Mouse (Mus musculus) gastrocnemius, adult 8-10 months (tissue): ENCODE data around the gene Calhm2. TPM values are rescaled to one million over a fixed set of nuclear protein-coding genes. Genes with fewer than 3 reads are reported as not detected.
A peak's percentile ranks its signal among the peaks of the same experiment; 100 is the strongest.

ENCODE experiments used
- DNase-seq, 2 experiments: peaks; one replicate each; pipeline ENCODE4 v3.0.0; 2022; ENCODE audit warnings: low spot score in 2 of 2
- total RNA-seq, 4 experiments: library from RNA; stranded (reverse); gene quantifications; 2 replicates each; pipeline ENCODE4 v1.2.4; 2022

Gene Calhm2
- 1 to 10 TPM in 3 of 4 experiments, under 1 TPM in 1; 0.70 to 1.3 (median 1.1) TPM for total RNA-seq

DNA sequence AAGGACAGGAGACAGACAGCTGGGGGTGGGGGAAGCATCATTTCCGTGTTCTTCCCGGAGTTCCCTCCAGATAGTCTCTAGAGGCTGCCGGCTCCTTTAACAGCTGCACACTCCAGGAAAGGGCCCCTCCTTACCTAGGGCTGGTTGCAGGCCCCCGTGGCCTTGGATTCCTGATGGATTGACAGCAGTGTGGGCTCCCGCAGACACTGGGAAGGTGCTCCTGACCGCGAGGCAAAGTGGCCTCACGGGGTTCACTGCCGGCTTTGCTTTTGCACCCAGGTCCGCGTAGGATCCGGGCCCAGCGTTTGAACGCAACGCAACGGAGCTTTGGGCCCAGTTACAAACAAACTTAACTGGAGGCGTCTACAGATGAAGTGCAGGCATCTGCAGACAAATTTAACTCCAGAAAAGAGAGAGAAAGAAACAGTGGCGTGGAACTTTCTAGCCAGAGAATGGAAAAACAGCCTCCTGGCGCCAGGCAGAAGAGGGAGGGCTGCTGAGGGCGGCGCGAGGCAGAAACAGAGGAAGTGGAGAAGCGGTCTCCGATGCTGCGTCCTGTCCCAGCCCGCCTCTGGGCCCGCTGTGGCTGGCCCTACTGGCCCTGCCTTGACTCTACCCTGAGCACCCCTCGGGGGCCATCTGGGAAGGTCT lies at the start of gene Calhm2:
Gene Calhm2, minus strand, starts transcription at position 524 of the 651 bp plus-strand sequence.
- peak in 1 of 2 experiments; percentile 36 for DNase-seq

DNA sequence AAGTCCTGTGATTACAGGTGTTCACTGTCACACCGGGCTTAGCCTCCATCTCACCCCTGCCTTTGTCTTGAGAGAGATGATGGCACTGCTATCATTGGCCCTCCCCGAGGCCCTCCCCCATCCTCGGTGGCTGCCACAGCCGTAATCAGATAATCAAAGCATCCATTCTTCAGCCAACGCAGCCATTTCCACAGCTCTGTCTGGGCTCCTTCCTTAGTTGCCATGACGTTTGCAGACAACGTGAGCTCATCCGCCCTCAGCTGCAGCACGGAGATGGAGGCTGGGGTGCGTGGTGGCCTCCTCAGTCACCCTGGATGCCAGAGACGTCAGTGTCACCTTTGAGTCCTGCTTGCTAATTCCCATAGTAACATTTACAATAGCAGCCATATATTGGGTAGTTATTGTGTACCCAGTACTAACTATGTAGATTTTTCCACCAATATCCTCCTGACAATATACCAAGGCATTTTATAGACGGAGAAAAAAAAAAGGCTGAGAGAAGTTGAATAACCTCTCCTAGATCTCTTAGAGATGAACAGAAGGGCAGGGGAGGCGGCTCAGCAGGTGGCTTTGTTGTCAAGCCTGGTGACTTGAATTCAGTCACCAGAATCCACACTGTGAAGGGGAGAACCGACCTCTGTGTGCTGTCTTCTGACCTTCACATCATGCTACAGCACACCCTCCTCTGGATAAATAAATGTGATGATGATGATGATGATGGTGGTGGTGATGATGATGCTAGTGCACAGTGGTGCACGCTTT lies 48.6 kb upstream of the Calhm2 start:
- no peak for DNase-seq

DNA sequence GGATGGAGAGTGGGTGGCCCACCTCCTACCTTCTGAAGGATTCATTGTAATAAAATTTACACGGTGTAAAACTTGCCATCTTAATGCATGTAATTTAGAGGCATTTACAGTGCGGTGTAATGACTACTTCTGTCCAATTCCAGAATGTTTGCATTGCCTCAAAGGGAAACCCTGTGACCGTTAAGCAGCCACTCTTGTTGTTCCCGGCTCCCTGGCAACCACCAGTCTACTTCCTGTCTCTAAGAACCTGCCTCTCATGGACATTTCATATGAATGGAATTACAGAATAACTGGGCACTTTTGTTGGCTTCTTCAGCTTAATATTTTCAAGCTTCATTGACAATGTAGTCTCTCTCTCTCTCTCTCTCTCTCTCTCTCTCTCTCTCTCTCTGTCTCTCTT lies 46.6 kb upstream of the Calhm2 start:
- DNase-seq = no peak

DNA sequence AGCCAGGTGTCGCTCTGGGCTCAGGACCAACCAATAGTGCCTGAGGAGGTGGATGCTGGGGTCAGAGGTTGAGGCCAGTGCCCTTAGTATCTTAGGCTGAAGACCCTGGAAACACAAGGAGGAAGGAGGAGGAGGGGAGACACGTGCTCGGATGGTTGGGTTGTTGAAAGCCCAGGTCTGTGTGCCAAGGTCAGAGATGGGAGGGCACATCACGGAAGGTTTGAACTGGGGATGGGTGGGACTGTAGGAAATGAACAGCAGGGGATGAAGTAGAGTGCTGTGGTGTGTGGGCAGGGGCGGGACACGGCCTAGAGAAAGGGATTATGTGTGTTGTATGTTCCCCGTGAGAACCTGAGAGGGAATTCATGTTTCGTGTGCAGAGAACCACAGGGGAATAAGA lies 46.1 kb upstream of the Calhm2 start:
- DNase-seq = no peak

DNA sequence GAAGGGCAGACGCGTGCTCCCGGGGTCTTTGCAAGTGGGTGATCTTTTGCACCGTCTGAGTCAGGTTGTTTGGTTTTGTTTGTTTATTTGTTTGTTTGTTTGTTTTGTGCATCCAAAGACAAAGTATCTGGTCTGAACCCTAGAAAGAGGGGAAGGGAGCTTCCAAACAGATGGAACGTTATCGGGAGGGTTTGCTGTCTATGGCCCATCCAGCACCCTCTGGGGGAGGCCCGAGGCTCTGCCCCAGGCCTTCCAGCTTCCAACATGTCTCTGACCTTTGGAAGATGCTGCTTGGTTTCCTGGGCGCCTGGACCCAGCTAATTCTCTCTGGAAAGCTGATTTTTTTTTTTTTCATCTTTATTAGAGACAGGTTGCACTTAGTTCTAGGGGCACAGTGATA lies 41.9 kb upstream of the Calhm2 start:
- no peak for DNase-seq

DNA sequence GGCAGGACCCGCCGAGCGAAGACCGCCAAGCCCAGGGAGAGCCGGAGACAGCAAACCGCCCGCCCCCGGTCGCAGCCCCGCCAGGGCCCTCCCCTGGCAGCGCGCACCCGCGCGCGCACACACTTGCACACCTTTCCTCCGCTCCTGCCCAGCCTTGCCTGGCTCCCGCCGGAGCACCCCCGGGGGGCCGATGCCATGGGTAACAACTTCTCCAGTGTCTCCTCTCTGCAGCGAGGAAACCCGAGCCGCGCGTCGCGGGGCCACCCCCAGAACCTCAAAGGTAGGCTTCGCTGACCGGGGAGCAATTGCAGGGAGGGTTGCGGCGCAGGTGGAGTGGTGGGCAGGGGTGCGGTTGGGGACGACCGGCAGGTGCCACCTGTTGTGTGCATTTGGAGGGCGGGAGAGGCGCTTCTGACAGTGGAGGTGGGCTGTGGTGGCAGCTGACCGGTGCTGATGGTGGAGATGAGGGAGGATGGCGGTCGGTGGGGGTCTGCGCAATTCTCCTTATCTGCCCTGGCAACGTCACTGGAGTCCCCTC lies 41.2 kb upstream of the Calhm2 start:
- DNase-seq = peak in 1 of 2 experiments; percentile 9

DNA sequence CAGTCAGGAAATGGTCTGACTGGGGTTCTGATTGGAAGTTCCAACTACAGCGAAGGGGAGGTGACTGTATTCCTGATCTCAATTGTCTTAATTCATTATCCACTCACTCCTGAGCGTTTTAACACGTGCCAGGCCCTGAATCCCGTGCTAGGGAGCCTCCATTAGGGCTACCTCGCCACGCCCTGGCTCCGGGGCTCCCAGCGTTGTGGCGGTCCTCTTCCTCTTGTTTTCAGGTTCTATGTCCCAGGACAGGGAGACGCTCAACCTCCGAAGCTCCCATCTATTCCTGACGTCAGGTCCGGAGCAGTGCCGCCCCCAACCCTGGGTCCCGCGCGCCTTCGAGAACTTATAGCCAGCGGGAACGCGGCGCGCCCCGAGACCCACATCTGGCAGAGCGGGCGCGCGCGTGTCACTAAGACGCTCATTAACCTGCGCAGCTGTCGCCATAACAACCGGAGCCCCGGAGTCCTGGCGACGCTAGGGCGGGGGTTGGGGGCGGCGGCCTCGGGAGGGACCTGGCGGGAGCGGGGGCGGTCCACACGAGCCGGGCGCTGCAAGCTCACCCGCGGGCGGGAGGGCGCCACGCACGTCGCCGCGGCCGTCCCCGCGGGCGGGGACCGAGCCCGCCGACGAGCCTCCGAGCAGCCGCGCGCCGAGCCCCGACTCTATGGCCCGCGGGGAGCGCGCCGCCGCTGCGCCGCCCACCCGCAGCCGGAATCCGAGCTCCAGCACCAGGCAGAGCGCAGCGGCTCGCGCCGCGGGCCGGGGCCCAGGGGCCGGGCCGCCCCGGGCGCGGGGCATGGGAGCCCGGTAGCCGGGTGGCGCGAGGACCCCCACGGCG lies 40.6 kb upstream of the Calhm2 start, which contains the start of gene Neurl1a:
Gene Neurl1a, plus strand, starts transcription at position 390 of the 841 bp plus-strand sequence.
- peak in 1 of 2 experiments; percentile 13 for DNase-seq

DNA sequence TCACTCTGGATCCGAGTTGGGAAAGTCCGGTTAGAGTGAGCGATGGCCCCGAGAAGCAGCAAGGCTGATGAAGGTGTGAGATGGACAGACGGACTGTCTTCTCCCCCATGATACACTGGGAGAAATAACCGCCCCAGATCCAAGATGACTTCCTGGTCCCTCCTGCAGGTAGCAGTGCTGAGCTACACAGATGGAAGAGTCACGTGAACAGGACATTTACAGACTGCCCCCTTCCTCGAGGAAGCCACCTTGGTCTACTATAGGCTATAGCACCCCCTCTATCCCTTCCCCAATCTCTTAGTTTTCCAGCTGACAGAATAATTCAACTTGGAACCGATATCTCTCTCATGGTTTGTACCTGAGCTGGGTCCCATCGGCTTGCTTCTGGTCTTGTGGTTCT lies 39.9 kb upstream of the Calhm2 start:
- peak in 1 of 2 experiments; percentile 13 for DNase-seq

DNA sequence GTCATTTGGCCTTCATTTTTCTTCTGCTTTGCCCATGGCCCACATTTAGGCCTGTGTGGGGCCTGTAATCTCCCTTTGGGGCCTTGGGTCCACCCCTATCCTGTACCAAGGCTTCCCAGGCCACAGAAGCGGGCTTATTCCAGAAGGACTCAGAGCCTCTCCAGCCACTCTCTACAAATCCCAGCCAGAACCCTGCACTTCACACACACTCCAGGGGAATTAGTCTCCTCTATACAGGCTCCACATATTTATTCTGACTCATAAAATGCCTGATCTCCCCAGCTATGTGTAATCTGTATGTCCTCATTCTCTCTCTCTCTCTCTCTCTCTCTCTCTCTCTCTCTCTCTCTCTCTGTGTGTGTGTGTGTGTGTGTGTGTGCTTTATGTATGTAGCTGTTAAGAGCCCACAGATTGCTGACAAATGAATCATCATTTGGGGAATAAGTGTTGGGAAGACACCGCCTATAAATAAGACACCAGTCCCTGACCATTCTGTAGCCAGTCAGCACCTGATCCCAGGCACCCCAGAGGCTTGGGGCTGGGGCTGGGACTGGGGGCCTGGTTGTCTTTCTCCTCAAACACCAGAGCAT lies 38.9 kb upstream of the Calhm2 start:
- DNase-seq = no peak

DNA sequence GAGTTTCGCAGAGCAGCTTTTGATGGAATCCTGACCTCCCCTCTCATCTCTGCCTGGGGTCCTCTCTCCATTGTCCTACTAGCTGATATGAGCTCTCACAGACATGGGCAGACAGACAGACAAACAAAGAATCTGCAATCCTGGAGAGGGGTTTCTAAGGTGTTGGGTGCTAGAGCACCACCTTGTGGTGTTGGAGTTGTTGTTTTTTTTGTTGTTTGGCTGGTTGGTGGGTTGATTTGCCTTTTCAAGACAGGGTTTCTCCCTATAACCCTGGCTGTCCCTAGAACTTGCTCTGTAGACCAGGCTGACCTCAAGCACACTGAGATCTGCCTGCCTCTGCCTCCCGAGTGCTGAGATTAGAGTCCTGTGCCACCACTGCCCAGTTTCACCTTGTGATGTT lies 37.4 kb upstream of the Calhm2 start:
- no peak for DNase-seq

DNA sequence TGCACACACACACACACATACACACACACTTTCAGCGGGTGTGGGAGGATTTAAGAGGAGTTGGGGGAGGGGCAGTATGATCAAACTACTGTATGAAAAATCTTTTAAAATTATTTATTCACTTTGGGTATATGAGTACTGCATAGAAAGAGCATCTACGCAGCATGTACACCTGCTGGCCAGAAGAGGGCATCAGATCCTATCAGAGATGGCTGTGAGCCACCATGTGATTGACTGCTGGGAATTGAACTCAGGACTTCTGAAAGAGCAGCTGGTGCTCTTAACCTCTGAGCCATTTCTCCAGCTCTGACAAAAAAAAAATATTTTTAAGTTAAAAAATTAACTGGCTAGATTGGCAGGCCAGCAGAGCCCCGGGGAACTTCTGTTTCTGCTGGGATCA lies 36.4 kb upstream of the Calhm2 start:
- DNase-seq = no peak

DNA sequence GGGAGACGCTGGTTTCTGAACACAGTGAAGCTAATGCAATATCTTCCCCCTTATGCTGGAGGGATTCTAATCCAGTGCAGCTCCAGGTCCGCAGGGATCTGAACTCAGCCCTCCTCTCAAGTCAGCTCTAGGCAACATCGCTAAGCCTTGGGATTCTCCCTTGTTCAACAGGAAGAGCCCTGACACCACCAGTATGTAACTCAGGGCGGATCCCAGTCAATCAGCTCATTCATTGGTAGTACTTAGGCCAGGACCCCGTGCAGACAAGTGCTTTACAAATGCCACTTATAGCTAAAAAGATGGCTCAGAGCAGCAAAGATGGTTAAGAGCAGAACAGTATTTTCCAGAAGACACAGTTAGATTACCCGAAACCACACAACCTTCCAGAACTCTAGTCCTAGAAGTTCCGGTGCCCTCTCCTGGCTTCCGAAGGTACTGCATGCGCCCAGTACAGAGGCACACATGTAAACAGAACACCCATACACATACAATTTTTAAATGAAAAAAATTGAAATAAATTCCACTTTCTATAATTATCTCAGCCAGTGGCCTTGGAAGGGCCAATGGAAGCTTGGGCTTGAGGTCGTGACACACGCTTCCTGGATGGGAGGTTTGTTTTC lies 30.8 kb upstream of the Calhm2 start:
- peak; percentile 73 to 75 for DNase-seq

DNA sequence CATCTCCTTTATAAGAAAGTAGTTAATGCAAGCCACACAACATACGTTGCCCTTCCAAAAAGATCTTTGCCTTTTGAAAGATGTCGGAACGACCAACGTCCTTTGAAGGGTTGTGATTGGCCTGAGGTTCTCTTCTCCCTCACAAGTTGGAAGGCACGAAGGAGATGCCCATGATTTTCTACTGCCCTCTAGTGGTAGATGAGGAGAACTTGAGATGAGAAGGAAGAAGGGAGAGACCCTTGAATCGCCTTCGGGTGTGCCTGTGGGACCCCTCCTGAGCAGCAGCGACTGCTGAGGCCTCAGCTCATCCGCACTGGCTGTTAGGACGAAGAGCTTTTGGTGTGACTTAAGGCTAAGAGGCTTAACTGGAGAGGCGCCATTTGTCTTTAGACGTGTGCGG lies 30.1 kb upstream of the Calhm2 start:
- DNase-seq = no peak

DNA sequence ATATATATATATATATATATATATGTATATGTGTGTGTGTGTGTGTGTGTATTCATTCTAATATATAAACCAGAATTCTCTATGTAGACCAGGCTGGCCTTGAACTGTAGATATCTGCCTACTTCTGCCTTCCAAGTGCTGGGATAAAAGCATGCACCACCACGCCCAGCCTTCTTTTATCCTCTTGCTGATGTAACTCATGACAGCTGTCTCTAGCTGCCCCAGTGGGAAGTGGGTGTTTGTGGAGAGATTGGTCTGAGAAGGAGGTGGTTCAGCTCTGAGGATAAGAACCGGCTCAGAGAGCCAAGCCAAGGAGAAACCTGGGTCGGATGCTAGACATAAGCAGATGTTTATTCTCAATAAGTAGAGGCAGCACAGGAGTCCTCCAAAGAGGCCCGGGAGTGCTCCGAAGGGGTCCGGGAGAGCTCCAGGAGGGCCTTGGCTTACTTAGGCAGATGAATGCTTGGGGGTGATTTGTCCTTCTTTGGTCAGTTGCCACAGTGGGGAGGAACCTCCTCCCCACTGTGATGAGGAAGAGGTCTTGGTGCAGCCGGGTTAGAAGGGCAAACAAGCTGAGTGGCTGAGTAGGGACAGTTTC lies 29.6 kb upstream of the Calhm2 start:
- no peak for DNase-seq

DNA sequence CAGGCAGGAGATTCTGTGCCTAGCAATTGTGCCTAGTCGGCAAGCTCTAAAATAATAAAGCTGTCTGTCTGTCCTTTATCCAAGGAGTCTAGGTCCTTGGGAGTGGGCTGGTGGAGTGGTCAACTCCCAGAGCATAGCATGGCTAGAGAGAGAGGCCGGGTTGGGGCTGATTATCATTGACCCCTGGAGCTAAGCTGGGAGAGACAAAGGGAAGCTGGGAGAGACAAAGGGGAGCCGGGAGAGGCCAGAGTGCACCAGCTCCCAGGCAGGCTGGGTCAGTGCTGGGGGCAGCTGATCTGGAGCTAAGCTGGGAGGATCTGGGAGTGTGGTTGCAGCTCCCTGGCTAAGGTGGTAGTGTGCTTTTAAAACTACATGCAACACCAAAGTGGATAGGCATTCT lies 28.7 kb upstream of the Calhm2 start:
- no peak for DNase-seq

DNA sequence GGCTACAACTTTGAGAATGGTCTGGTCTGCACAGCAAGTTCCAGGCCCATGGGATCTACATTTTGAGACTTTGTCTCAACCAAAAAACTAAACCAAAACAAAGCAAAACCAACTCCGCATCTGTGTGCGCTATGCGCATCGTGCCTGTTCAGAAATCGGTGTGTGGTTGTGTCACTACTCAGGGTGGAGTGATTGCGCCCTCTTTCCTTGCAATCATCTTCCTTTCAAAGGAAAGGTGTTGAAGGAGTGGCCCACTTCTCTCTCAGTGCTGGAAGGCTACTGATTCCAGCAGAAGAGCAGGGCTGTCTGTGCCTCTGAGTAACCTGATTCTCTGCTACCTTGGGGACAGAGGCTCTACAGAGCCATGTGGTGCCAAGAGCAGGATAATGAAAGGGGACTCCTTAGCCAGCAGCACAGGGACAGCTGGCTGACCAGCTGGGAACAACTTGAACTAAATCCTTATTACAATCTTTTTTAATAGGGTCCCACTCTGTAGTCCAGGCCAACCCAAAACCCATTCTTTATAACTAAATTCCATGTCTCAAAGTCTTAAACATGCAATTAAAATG lies 25.2 kb upstream of the Calhm2 start:
- no peak for DNase-seq

DNA sequence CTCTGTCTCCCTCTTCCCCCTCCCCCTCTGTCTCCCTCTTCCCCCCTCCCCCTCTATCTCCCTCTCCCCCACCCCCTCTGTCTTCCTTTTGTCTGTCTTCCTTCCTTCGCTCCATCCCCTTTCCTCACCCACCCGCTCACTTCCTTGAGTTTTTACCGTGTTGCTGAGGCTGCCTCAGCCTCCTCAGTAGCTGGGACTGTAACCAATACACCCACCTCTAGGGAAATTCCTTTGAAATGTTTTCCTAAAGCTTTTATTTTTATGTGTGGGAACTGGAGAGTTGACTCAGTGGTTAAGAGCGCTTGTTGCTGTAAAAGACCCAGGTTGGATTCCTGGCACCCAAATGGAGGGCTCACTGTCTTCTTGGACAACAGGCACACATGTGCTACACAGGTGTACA lies 23.6 kb upstream of the Calhm2 start:
- no peak for DNase-seq

DNA sequence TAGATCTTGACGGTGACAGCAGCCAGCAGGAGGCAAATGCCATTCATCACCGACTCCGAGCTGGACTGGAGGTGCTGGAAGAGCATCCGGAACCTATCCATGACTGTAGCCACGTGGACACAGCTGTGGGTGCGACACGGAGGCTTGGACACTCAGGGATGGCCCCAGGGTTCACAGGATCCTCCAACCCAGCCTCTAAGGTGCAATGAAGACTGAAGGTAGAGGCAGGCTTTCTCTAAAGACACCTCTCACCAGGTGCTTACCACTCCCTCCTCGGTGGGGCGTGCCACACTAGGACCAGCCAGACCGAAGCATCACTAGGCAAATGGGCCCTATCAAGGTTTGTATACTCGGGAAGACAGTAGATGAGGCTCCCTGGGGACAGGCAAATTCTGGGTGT lies 19.6 kb upstream of the Calhm2 start, which contains the start of gene Calhm3:
Gene Calhm3, minus strand, starts transcription at position 101 of the 400 bp plus-strand sequence.
- DNase-seq = no peak

DNA sequence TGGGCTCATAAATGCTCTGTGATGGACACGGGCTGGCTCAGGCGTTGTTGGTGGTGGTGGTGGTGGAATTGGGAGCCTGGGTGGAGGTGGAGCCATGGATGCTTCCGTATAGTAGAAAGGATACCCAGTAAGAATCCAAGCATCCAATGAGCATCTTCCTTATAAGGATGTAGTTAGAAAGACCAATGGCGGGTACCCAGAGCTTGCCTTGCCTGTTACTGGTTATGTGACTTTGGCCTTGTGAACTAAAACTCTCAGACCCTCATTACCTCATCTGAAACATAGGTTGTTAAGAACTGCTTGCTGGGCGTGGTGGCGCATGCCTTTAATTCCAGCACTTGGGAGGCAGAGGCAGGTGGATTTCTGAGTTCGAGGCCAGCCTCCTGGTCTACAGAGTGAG lies 15.7 kb upstream of the Calhm2 start:
- no peak for DNase-seq

DNA sequence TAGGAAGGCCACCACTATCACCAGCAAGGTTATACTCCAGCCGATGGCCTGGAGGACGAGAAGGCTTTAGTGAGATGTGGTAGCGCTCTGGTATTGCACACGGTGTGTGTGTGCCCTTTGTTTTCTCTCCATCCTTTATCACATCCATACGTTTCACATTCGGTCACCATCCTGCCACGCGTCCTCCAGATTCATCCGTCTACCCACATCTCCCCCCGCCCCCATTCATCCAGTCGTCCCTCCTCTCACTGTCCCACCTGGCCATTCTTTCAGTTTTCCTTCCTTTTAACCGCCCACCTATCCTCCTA lies 13.9 kb upstream of the Calhm2 start:
- DNase-seq = no peak
